Mouse (Mus musculus): ENCODE measurements around the gene Gpr68. TPM values are rescaled to one million over a fixed set of nuclear protein-coding genes. Genes with fewer than 3 reads are reported as not detected.

Gpr68 gene
- polyA plus RNA-seq, 1 experiment: 0.07 TPM

DNA sequence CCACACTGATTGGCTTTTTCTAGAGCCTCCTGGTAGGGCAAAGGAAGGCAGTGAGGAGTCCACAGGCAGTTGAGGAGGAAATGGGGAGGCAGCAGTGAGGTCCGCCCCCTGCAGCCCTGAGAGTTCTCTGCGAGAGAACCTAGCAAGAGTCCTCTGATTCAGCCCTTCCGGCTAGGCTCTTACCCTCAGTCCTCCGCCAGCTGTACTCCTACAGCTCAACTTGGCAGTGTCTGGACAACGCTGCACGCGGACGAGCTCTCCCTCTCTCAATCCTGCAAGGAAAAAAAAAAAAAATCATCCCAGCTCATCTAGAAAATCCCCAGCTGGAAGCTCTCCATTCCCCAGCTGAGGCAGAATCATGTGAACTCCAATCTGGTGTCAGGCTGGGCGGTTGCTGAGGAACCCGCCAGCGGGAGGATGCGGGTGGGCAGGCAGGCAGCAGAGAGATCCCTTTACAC is 20.2 kb downstream of the Gpr68 start:
- H3K36me3 ChIP-seq (ENCODE audit: control insufficient read depth, insufficient read depth): no peaks in the 10 kb centered on the region
- H3K79me2 ChIP-seq (ENCODE audit: control insufficient read depth, insufficient read depth): no peaks in the 10 kb centered on the region
- no peak overlapping the region for H3K4me3 ChIP-seq
- H3K27me3 ChIP-seq (ENCODE audit: control insufficient read depth, insufficient read depth, insufficient read length): peaks cover 18% of the 10 kb centered on the region
- no peak for TF ChIP-seq E2F4 (IDR thresholded peaks at IDR 0.05; ENCODE audit: insufficient read depth)
- TF ChIP-seq MYOG (IDR thresholded peaks at IDR 0.05; ENCODE audit: control insufficient read depth in 1 of 3, insufficient read depth in 1 of 3, insufficient read length in 2 of 3, low read depth in 2 of 3): no peak
- no peak for TF ChIP-seq SRF (IDR thresholded peaks at IDR 0.05; ENCODE audit: control insufficient read depth, insufficient read length, low read depth)
- no peak for TF ChIP-seq CEBPB (IDR thresholded peaks at IDR 0.05; ENCODE audit: insufficient read depth, poor library complexity, severe bottlenecking)
- TF ChIP-seq POLR2A (IDR thresholded peaks at IDR 0.05; ENCODE audit: insufficient read length, low read depth): no peak
- no peak for TF ChIP-seq TCF12 (IDR thresholded peaks at IDR 0.05; ENCODE audit: insufficient read depth, poor library complexity, severe bottlenecking)
- TF ChIP-seq MAX (IDR thresholded peaks at IDR 0.05; ENCODE audit: low read depth): no peak
- no peak for TF ChIP-seq MYOD1 (IDR thresholded peaks at IDR 0.05; ENCODE audit: control insufficient read depth in 1 of 3, insufficient read length in 2 of 3, low read depth in 2 of 3)
- TF ChIP-seq USF1 (IDR thresholded peaks at IDR 0.05; ENCODE audit: low read depth): no peak
- no peak for TF ChIP-seq REST (IDR thresholded peaks at IDR 0.05; ENCODE audit: insufficient read depth, insufficient read length)
- H3ac ChIP-seq (ENCODE audit: control insufficient read depth, insufficient read length): no peak overlapping the region
- H3K4me2 ChIP-seq (ENCODE audit: low read depth): no peak overlapping the region

DNA sequence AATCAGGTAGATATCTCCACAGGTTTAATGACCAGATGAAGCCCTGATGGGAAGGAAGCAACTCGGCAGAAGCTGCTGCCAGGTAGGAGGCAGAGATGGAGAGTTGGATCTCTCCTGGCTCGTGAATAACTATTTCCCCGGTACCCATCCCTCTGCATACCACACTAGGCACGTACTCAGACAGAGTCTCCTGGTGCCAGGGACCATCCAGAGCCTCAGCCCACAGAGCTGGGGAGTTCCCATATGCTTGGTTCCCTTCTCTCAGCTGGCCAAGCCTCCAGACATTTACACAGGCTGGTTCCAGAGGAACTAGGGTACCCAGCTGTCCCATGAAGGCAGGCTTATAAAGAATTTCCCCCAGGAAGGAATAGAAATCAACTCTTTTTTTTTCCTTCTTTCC is 21.1 kb downstream of the Gpr68 start:
- TF ChIP-seq MAX (IDR thresholded peaks at IDR 0.05; ENCODE audit: low read depth) (no peak), MYOG (IDR thresholded peaks at IDR 0.05; ENCODE audit: control insufficient read depth in 1 of 3, insufficient read depth in 1 of 3, insufficient read length in 2 of 3, low read depth in 2 of 3) (no peak), USF1 (IDR thresholded peaks at IDR 0.05; ENCODE audit: low read depth) (no peak), TCF12 (IDR thresholded peaks at IDR 0.05; ENCODE audit: insufficient read depth, poor library complexity, severe bottlenecking) (no peak), POLR2AphosphoS2 (IDR thresholded peaks at IDR 0.05; ENCODE audit: insufficient read length, low read depth) (no peak), REST (IDR thresholded peaks at IDR 0.05; ENCODE audit: insufficient read depth, insufficient read length) (no peak), POLR2A (IDR thresholded peaks at IDR 0.05; ENCODE audit: insufficient read length, low read depth) (no peak), SRF (IDR thresholded peaks at IDR 0.05; ENCODE audit: control insufficient read depth, insufficient read length, low read depth) (no peak), E2F4 (IDR thresholded peaks at IDR 0.05; ENCODE audit: insufficient read depth) (no peak), CEBPB (IDR thresholded peaks at IDR 0.05; ENCODE audit: insufficient read depth, poor library complexity, severe bottlenecking) (no peak), TCF3 (IDR thresholded peaks at IDR 0.05; ENCODE audit: insufficient read length, low read depth) (no peak), MYOD1 (IDR thresholded peaks at IDR 0.05; ENCODE audit: control insufficient read depth in 1 of 3, insufficient read length in 2 of 3, low read depth in 2 of 3) (no peak)
- H3K27me3 ChIP-seq (ENCODE audit: control insufficient read depth, insufficient read depth, insufficient read length): peaks cover 18% of the 10 kb centered on the region
- no peaks in the 10 kb centered on the region for H3K79me2 ChIP-seq (ENCODE audit: control insufficient read depth, insufficient read depth)
- no peak overlapping the region for H3ac ChIP-seq (ENCODE audit: control insufficient read depth, insufficient read length)
- no peak overlapping the region for H3K4me3 ChIP-seq
- no peak overlapping the region for H3K4me2 ChIP-seq (ENCODE audit: low read depth)
- H3K36me3 ChIP-seq (ENCODE audit: control insufficient read depth, insufficient read depth): no peaks in the 10 kb centered on the region

DNA sequence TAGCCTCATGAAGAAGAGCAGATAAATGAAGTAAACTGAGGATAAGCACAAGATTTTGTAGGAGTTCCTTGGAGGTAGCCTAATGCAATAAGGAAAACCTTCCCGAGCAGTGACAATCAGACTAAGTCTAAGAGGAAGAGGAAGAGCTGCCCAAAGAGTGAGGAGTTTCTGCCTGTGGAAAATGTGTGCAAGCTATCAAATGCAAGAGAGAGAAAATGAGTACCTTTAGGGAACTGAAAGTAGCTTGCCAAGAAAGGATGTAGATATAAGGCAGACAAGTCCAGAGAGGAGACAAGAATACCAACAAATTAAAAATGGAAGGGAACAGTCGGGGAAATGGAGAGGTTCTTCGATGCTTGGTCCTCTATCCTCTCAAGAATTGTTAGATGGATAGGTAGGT is 22.4 kb downstream of the Gpr68 start:
- no peak overlapping the region for H3K4me3 ChIP-seq
- no peaks in the 10 kb centered on the region for H3K79me2 ChIP-seq (ENCODE audit: control insufficient read depth, insufficient read depth)
- TF ChIP-seq MYOG (IDR thresholded peaks at IDR 0.05; ENCODE audit: control insufficient read depth in 1 of 3, insufficient read depth in 1 of 3, insufficient read length in 2 of 3, low read depth in 2 of 3) (no peak), TCF12 (IDR thresholded peaks at IDR 0.05; ENCODE audit: insufficient read depth, poor library complexity, severe bottlenecking) (no peak), TCF3 (IDR thresholded peaks at IDR 0.05; ENCODE audit: insufficient read length, low read depth) (no peak)
- H3K27me3 ChIP-seq (ENCODE audit: control insufficient read depth, insufficient read depth, insufficient read length): peaks cover 18% of the 10 kb centered on the region
- H3ac ChIP-seq (ENCODE audit: control insufficient read depth, insufficient read length): no peak overlapping the region
- H3K36me3 ChIP-seq (ENCODE audit: control insufficient read depth, insufficient read depth): no peaks in the 10 kb centered on the region
- no peak overlapping the region for H3K4me2 ChIP-seq (ENCODE audit: low read depth)

DNA sequence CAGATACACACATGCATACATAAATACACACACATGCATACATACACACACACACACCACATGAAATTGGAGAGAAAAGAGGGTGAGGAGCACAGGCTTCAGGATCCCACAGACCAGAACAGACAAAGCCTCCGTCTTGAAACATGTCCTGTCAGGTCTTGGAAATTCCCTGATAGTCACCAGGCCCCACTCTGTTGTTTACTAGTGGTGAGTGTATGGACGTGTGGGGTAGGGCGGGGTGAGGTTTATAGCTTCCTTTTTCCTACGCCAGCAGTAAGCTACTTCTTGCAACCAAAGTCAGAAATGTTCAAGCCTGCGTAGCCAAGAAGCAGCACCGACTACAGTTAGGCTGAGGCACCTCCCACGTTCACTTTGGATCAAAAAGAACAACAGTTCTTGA is 24.8 kb downstream of the Gpr68 start:
- TF ChIP-seq MAX (IDR thresholded peaks at IDR 0.05; ENCODE audit: low read depth): no peak
- TF ChIP-seq USF1 (IDR thresholded peaks at IDR 0.05; ENCODE audit: low read depth): no peak
- no peak for TF ChIP-seq CEBPB (IDR thresholded peaks at IDR 0.05; ENCODE audit: insufficient read depth, poor library complexity, severe bottlenecking)
- no peak for TF ChIP-seq POLR2A (IDR thresholded peaks at IDR 0.05; ENCODE audit: insufficient read length, low read depth)
- TF ChIP-seq MYOG (IDR thresholded peaks at IDR 0.05; ENCODE audit: control insufficient read depth in 1 of 3, insufficient read depth in 1 of 3, insufficient read length in 2 of 3, low read depth in 2 of 3): no peak
- no peak for TF ChIP-seq POLR2AphosphoS2 (IDR thresholded peaks at IDR 0.05; ENCODE audit: insufficient read length, low read depth)
- no peak for TF ChIP-seq SRF (IDR thresholded peaks at IDR 0.05; ENCODE audit: control insufficient read depth, insufficient read length, low read depth)
- TF ChIP-seq MYOD1 (IDR thresholded peaks at IDR 0.05; ENCODE audit: control insufficient read depth in 1 of 3, insufficient read length in 2 of 3, low read depth in 2 of 3): no peak
- no peak for TF ChIP-seq E2F4 (IDR thresholded peaks at IDR 0.05; ENCODE audit: insufficient read depth)
- no peak for TF ChIP-seq TCF12 (IDR thresholded peaks at IDR 0.05; ENCODE audit: insufficient read depth, poor library complexity, severe bottlenecking)
- TF ChIP-seq REST (IDR thresholded peaks at IDR 0.05; ENCODE audit: insufficient read depth, insufficient read length): no peak
- Histone ChIP-seq H3K27me3 (ENCODE audit: control insufficient read depth, insufficient read depth, insufficient read length) (peaks cover 17% of the 10 kb centered on the region), H3ac (ENCODE audit: control insufficient read depth, insufficient read length) (no peak overlapping the region), H3K36me3 (ENCODE audit: control insufficient read depth, insufficient read depth) (no peaks in the 10 kb centered on the region), H3K4me2 (ENCODE audit: low read depth) (no peak overlapping the region), H3K4me3 (no peak overlapping the region), H3K79me2 (ENCODE audit: control insufficient read depth, insufficient read depth) (no peaks in the 10 kb centered on the region)

DNA sequence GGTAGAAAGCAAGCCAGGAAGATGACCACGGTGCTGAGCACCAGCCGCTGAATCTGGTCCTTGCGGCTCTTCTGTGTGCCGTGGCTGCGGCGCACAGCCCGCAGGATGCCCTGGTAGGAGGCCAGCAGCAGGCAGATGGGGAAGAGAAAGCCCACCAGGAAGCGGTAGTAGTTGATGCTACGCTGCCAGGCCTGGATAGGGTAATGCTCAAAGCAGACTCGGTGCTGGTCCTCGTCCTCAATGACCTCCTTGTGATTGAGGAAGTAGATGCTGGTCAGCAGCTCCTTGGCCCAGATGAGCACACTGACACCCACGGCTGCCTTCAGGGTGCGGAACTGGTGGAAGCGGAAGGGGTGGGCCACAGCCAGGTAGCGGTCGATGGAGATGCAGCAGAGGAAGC is 29.4 kb downstream of the Gpr68 start:
- TF ChIP-seq MYOG (IDR thresholded peaks at IDR 0.05; ENCODE audit: control insufficient read depth in 1 of 3, insufficient read depth in 1 of 3, insufficient read length in 2 of 3, low read depth in 2 of 3): no peak
- TF ChIP-seq MYOD1 (IDR thresholded peaks at IDR 0.05; ENCODE audit: control insufficient read depth in 1 of 3, insufficient read length in 2 of 3, low read depth in 2 of 3): no peak
- no peak for TF ChIP-seq TCF3 (IDR thresholded peaks at IDR 0.05; ENCODE audit: insufficient read length, low read depth)
- no peak for TF ChIP-seq TCF12 (IDR thresholded peaks at IDR 0.05; ENCODE audit: insufficient read depth, poor library complexity, severe bottlenecking)
- no peak for TF ChIP-seq CEBPB (IDR thresholded peaks at IDR 0.05; ENCODE audit: insufficient read depth, poor library complexity, severe bottlenecking)
- TF ChIP-seq MAX (IDR thresholded peaks at IDR 0.05; ENCODE audit: low read depth): no peak
- no peak for TF ChIP-seq E2F4 (IDR thresholded peaks at IDR 0.05; ENCODE audit: insufficient read depth)
- TF ChIP-seq REST (IDR thresholded peaks at IDR 0.05; ENCODE audit: insufficient read depth, insufficient read length): no peak
- no peak for TF ChIP-seq USF1 (IDR thresholded peaks at IDR 0.05; ENCODE audit: low read depth)
- TF ChIP-seq POLR2A (IDR thresholded peaks at IDR 0.05; ENCODE audit: insufficient read length, low read depth): no peak
- no peak for TF ChIP-seq SRF (IDR thresholded peaks at IDR 0.05; ENCODE audit: control insufficient read depth, insufficient read length, low read depth)
- no peak for TF ChIP-seq POLR2AphosphoS2 (IDR thresholded peaks at IDR 0.05; ENCODE audit: insufficient read length, low read depth)
- Histone ChIP-seq H3K79me2 (ENCODE audit: control insufficient read depth, insufficient read depth) (no peaks in the 10 kb centered on the region), H3K4me3 (no peak overlapping the region), H3K27me3 (ENCODE audit: control insufficient read depth, insufficient read depth, insufficient read length) (no peaks in the 10 kb centered on the region), H3K4me2 (ENCODE audit: low read depth) (no peak overlapping the region), H3K36me3 (ENCODE audit: control insufficient read depth, insufficient read depth) (no peaks in the 10 kb centered on the region), H3ac (ENCODE audit: control insufficient read depth, insufficient read length) (no peak overlapping the region)
